Mouse (Mus musculus) embryo, embryonic 11 days (tissue): ENCODE measurements at regions not wholly inside any gene's neighbourhood (a gene's known extent, or its start where the extent isn't known, plus 50 kb on each side); places are given as distances from the start of the nearest gene placed in this dataset.

Source experiments
- DNase-seq: peaks from one replicate; pipeline ENCODE4 v3.0.0-alpha.2; 2015

GRCm38 (mm10) chr10:9161597-9161996 is 275.7 kb upstream of the Sash1 start:
- DNase-seq, result no peak

- peak; percentile 19 for DNase-seq
These were observed 271.7 kb upstream of the Sash1 start for GRCm38 (mm10) chr10:9157299-9158215.

GRCm38 (mm10) chr10:9136099-9136498 is 250.2 kb upstream of the Sash1 start:
- no peak for DNase-seq

GRCm38 (mm10) chr10:9134293-9135021 is 248.6 kb upstream of the Sash1 start:
- no peak for DNase-seq

- no peak for DNase-seq
These were observed 244.2 kb upstream of the Sash1 start for GRCm38 (mm10) chr10:9130061-9130460.

GRCm38 (mm10) chr10:9119249-9119648 is 233.4 kb upstream of the Sash1 start:
- no peak for DNase-seq

GRCm38 (mm10) chr10:9117648-9118551 is 232.0 kb upstream of the Sash1 start:
- DNase-seq, result peak; percentile 77

GRCm38 (mm10) chr10:9117134-9117533 is 231.3 kb upstream of the Sash1 start:
- DNase-seq, result no peak

- DNase-seq, result no peak
These were observed 227.8 kb upstream of the Sash1 start for GRCm38 (mm10) chr10:9113706-9114105.

- DNase-seq, result no peak
These were observed 225.2 kb upstream of the Sash1 start for GRCm38 (mm10) chr10:9111051-9111450.

- DNase-seq, result no peak
These were observed 210.3 kb upstream of the Sash1 start for GRCm38 (mm10) chr10:9096207-9096606.

GRCm38 (mm10) chr10:9095163-9095562 is 209.3 kb upstream of the Sash1 start:
- peak; percentile 19 for DNase-seq

- no peak for DNase-seq
These were observed 206.5 kb upstream of the Sash1 start for GRCm38 (mm10) chr10:9092237-9092885.

GRCm38 (mm10) chr10:9090961-9091360 is 205.1 kb upstream of the Sash1 start:
- no peak for DNase-seq

GRCm38 (mm10) chr10:9087871-9088270 is 202.0 kb upstream of the Sash1 start:
- no peak for DNase-seq

- DNase-seq, result no peak
These were observed 201.3 kb upstream of the Sash1 start for GRCm38 (mm10) chr10:9087171-9087570.

- DNase-seq, result no peak
These were observed 200.8 kb upstream of the Sash1 start for GRCm38 (mm10) chr10:9086666-9087065.

- DNase-seq, result no peak
These were observed 199.6 kb upstream of the Sash1 start for GRCm38 (mm10) chr10:9085441-9085840.

- DNase-seq, result no peak
These were observed 189.0 kb upstream of the Sash1 start for GRCm38 (mm10) chr10:9074916-9075315.

GRCm38 (mm10) chr10:9071630-9072029 is 185.8 kb upstream of the Sash1 start:
- peak; percentile 52 for DNase-seq

GRCm38 (mm10) chr10:9069608-9070190 is 183.8 kb upstream of the Sash1 start:
- DNase-seq, result no peak

GRCm38 (mm10) chr10:9066566-9066965 is 180.7 kb upstream of the Sash1 start:
- DNase-seq, result no peak
